Mouse (Mus musculus) forebrain, embryonic 12.5 days (tissue): ENCODE measurements around the gene Nudt15. TPM values are rescaled to one million over a fixed set of nuclear protein-coding genes. Genes with fewer than 3 reads are reported as not detected.

Experiments
- ATAC-seq: fragments of 200-750 bp; cut with Nextera tagmentation; 2 replicates; pipeline ENCODE4 v1.8.0; 2017; ENCODE audit warnings: moderate TSS enrichment; ENCODE audit not compliant: low FRiP score
- H3K27ac ChIP-seq: fragments of 300-500 bp; sonication (generic); 2 replicates; pipeline ENCODE4 v1.5.1; 2016; ENCODE audit warnings: mild to moderate bottlenecking
- H3K27me3 ChIP-seq: fragments of 300-500 bp; sonication (generic); 2 replicates; pipeline ENCODE4 v1.6.1; 2016; ENCODE audit warnings: mild to moderate bottlenecking
- H3K36me3 ChIP-seq: fragments of 300-500 bp; sonication (generic); replicated peaks from 2 replicates; pipeline ENCODE4 v1.6.1; 2016; ENCODE audit warnings: mild to moderate bottlenecking
- H3K4me1 ChIP-seq: fragments of 300-500 bp; sonication (generic); 2 replicates; pipeline ENCODE4 v1.6.1; 2016
- H3K4me2 ChIP-seq: fragments of 300-500 bp; sonication (generic); 2 replicates; pipeline ENCODE4 v1.6.1; 2016; ENCODE audit warnings: mild to moderate bottlenecking, moderate library complexity
- H3K4me3 ChIP-seq: fragments of 300-500 bp; sonication (generic); replicated peaks from 2 replicates; pipeline ENCODE4 v1.5.1; 2016; ENCODE audit warnings: mild to moderate bottlenecking
- H3K9ac ChIP-seq: fragments of 300-500 bp; sonication (generic); 2 replicates; pipeline ENCODE4 v1.6.1; 2016; ENCODE audit warnings: mild to moderate bottlenecking
- H3K9me3 ChIP-seq: fragments of 300-500 bp; sonication (generic); 2 replicates; pipeline ENCODE4 v1.6.1; 2016
- WGBS: fragments of 180-500 bp; shearing (Covaris S2); methylation state at CpG from one replicate; pipeline ENCODE4 v1.1.7; 2016; 5-methylcytosine and 5-hydroxymethylcytosine counted together
- polyA plus RNA-seq: library from polyadenylated mRNA; unstranded; fragments of >200 nt; fragmentation: Nextera tagmentation; extraction: Ambion mirVana; gene quantifications from 2 replicates; pipeline ENCODE4 v1.2.1, GENCODE M21; 2016

Nudt15 gene
- polyA plus RNA-seq, 1 experiment from 2014 or later: 12.3 TPM

GRCm38 (mm10) chr14:73477077-73477476 lies 71.0 kb downstream of the Nudt15 start:
- peaks cover 26% of the 10 kb centered on the region; the same call in 1 of the 2 replicates for H3K4me1 ChIP-seq
- whole genome bisulfite sequencing: 92% methylated on average over 10 of the region's 10 CpGs
- H3K9me3 ChIP-seq: no peaks in the 10 kb centered on the region
- ATAC-seq: no peak
- no peak overlapping the region for H3K4me3 ChIP-seq
- no peak overlapping the region for H3K9ac ChIP-seq
- H3K36me3 ChIP-seq: no peaks in the 10 kb centered on the region
- peak overlapping the region; percentile 44; the same call in 1 of the 2 replicates for H3K27ac ChIP-seq
- H3K27me3 ChIP-seq: no peaks in the 10 kb centered on the region
- H3K4me2 ChIP-seq: no peak overlapping the region

- Histone ChIP-seq H3K4me3 (no peak overlapping the region), H3K4me1 (peaks cover 26% of the 10 kb centered on the region; the same call in 1 of the 2 replicates), H3K27me3 (no peaks in the 10 kb centered on the region), H3K27ac (peak overlapping the region; percentile 44), H3K9ac (no peak overlapping the region), H3K36me3 (no peaks in the 10 kb centered on the region), H3K9me3 (no peaks in the 10 kb centered on the region), H3K4me2 (no peak overlapping the region)
- peak; percentile 73 for ATAC-seq
- 65% methylated on average over 8 of the region's 8 CpGs for WGBS
These were observed 71.6 kb downstream of the Nudt15 start for GRCm38 (mm10) chr14:73476361-73476934.

GRCm38 (mm10) chr14:73475506-73475905 lies 72.5 kb downstream of the Nudt15 start:
- 0 out of 2 replicates have a peak overlapping the region, but pooled peaks have one; percentile 31 for H3K27ac ChIP-seq
- H3K4me3 ChIP-seq: no peak overlapping the region

GRCm38 (mm10) chr14:73474636-73475093 lies 73.4 kb downstream of the Nudt15 start:
- Histone ChIP-seq H3K36me3 (no peaks in the 10 kb centered on the region), H3K9ac (no peak overlapping the region), H3K27ac (peak overlapping the region; percentile 53; the same call in 1 of the 2 replicates), H3K4me1 (peaks cover 26% of the 10 kb centered on the region; the same call in 1 of the 2 replicates), H3K4me2 (no peak overlapping the region), H3K4me3 (no peak overlapping the region), H3K27me3 (no peaks in the 10 kb centered on the region), H3K9me3 (no peaks in the 10 kb centered on the region)
- peak; percentile 39; the same call in 1 of the 2 replicates for ATAC-seq
- 28% methylated on average over 7 of the region's 7 CpGs for WGBS

More at GRCm38 (mm10) chr14:73475506-73475905, 72.5 kb downstream of the Nudt15 start:
- Histone ChIP-seq H3K4me1 (peaks cover 26% of the 10 kb centered on the region; the same call in 1 of the 2 replicates), H3K27me3 (no peaks in the 10 kb centered on the region), H3K9me3 (no peaks in the 10 kb centered on the region), H3K36me3 (no peaks in the 10 kb centered on the region), H3K9ac (no peak overlapping the region), H3K4me2 (no peak overlapping the region)
- WGBS: 81% methylated on average over 7 of the region's 7 CpGs
- ATAC-seq: no peak

GRCm38 (mm10) chr14:73473670-73474460 lies 74.2 kb downstream of the Nudt15 start:
- Histone ChIP-seq H3K4me2 (no peak overlapping the region), H3K36me3 (no peaks in the 10 kb centered on the region), H3K9me3 (no peaks in the 10 kb centered on the region), H3K4me1 (peaks cover 26% of the 10 kb centered on the region; the same call in 1 of the 2 replicates), H3K27me3 (no peaks in the 10 kb centered on the region), H3K4me3 (no peak overlapping the region), H3K27ac (peak overlapping the region; percentile 53; the same call in 1 of the 2 replicates), H3K9ac (no peak overlapping the region)
- 76% methylated on average over 3 of the region's 3 CpGs for WGBS
- ATAC-seq: no peak

GRCm38 (mm10) chr14:73472205-73472604 lies 75.8 kb downstream of the Nudt15 start:
- H3K4me1 ChIP-seq: peaks cover 26% of the 10 kb centered on the region; the same call in 1 of the 2 replicates
- no peak for ATAC-seq
- H3K36me3 ChIP-seq: no peaks in the 10 kb centered on the region
- H3K27ac ChIP-seq: peak overlapping the region; percentile 50; the same call in 1 of the 2 replicates
- 53% methylated on average over 7 of the region's 7 CpGs for WGBS
- no peak overlapping the region for H3K9ac ChIP-seq
- no peaks in the 10 kb centered on the region for H3K9me3 ChIP-seq
- no peak overlapping the region for H3K4me3 ChIP-seq
- no peaks in the 10 kb centered on the region for H3K27me3 ChIP-seq
- no peak overlapping the region for H3K4me2 ChIP-seq

- 81% methylated on average over 8 of the region's 8 CpGs for WGBS
- no peak overlapping the region for H3K27ac ChIP-seq
These were observed 77.4 kb downstream of the Nudt15 start for GRCm38 (mm10) chr14:73470593-73470992.

GRCm38 (mm10) chr14:73469506-73469905 lies 78.5 kb downstream of the Nudt15 start:
- Histone ChIP-seq H3K27ac (no peak overlapping the region), H3K4me2 (no peak overlapping the region), H3K27me3 (no peaks in the 10 kb centered on the region), H3K4me3 (no peak overlapping the region), H3K9ac (no peak overlapping the region), H3K9me3 (no peaks in the 10 kb centered on the region), H3K4me1 (peaks cover 14% of the 10 kb centered on the region; the same call in 1 of the 2 replicates), H3K36me3 (no peaks in the 10 kb centered on the region)
- WGBS: 68% methylated on average over 7 of the region's 7 CpGs
- peak; percentile 61; the same call in 1 of the 2 replicates for ATAC-seq

More at GRCm38 (mm10) chr14:73470593-73470992, 77.4 kb downstream of the Nudt15 start:
- H3K4me2 ChIP-seq: no peak overlapping the region
- no peaks in the 10 kb centered on the region for H3K36me3 ChIP-seq
- no peaks in the 10 kb centered on the region for H3K9me3 ChIP-seq
- H3K4me1 ChIP-seq: peaks cover 22% of the 10 kb centered on the region; the same call in 1 of the 2 replicates
- no peaks in the 10 kb centered on the region for H3K27me3 ChIP-seq
- H3K9ac ChIP-seq: no peak overlapping the region
- no peak overlapping the region for H3K4me3 ChIP-seq
- no peak for ATAC-seq

Other genes with a start within 250 kb of the Nudt15 start
- gene Rb1, start 222.4 kb downstream of the Nudt15 start, polyA plus RNA-seq: 30.4 and 31.4 TPM in 2 replicates
- gene Itm2b, start 163.0 kb downstream of the Nudt15 start, polyA plus RNA-seq: 334 and 364 TPM in 2 replicates
- 98.8 and 100 TPM in 2 replicates for gene Med4, start 38.2 kb downstream of the Nudt15 start, polyA plus RNA-seq
- 100 and 108 TPM in 2 replicates for gene Sucla2, start 22.9 kb downstream of the Nudt15 start, polyA plus RNA-seq
- not detected in 2 replicates for gene Gm21750, start 113.0 kb upstream of the Nudt15 start, polyA plus RNA-seq